Mouse (Mus musculus) CH12.LX (cell line): Measurements from ENCODE around the gene Nkiras1. TPM values are rescaled to one million over a fixed set of nuclear protein-coding genes. Genes with fewer than 3 reads are reported as not detected.

ENCODE experiments used
- DNase-seq: peaks from one replicate; pipeline ENCODE4 v3.0.0-alpha.2; 2013; ENCODE audit errors: extremely low read depth
- H3K27ac ChIP-seq: 2 replicates; pipeline ENCODE4 v1.5.1; 2012; ENCODE audit warnings: low read depth, mild to moderate bottlenecking, control low read depth, moderate library complexity; ENCODE audit not compliant: insufficient read depth
- H3K27me3 ChIP-seq: replicated peaks from 2 replicates; pipeline ENCODE3; 2012; ENCODE audit warnings: inconsistent platforms
- H3K36me3 ChIP-seq, 2 experiments: replicated peaks in 1 of 2; 2 replicates each; pipeline versions ENCODE3 to v1.6.1; 2012; ENCODE audit warnings: inconsistent platforms in 1 of 2, low read length in 1 of 2, mild to moderate bottlenecking in 1 of 2, mixed read lengths in 1 of 2, moderate library complexity in 1 of 2; ENCODE audit not compliant: control insufficient read depth in 1 of 2, insufficient read depth in 1 of 2
- H3K4me1 ChIP-seq, 2 experiments: 2 replicates each; pipeline ENCODE4 v1.6.1; 2012; ENCODE audit warnings: inconsistent platforms in 1 of 2, moderate library complexity in 1 of 2; ENCODE audit not compliant: insufficient read depth in 2 of 2, control insufficient read depth in 1 of 2
- H3K4me2 ChIP-seq: 2 replicates; pipeline ENCODE4 v1.6.1; 2012; ENCODE audit warnings: low read depth, mild to moderate bottlenecking, control low read depth; ENCODE audit not compliant: poor library complexity, insufficient read depth, severe bottlenecking
- H3K4me3 ChIP-seq, 3 experiments: fragments of 150-350 bp in 1 of 3; sonication (generic) in 1 of 3; replicated peaks in 1 of 3; 2 replicates each; pipeline versions ENCODE3 to v1.5.1; 2011 to 2012; ENCODE audit warnings: low read depth in 2 of 3, low read length in 2 of 3, mild to moderate bottlenecking in 2 of 3, moderate library complexity in 2 of 3, control low read depth in 1 of 3, improper control_type of control experiment in 1 of 3, inconsistent platforms in 1 of 3, mixed read lengths in 1 of 3; ENCODE audit not compliant: poor library complexity in 1 of 3
- H3K79me2 ChIP-seq: replicated peaks from 2 replicates; pipeline ENCODE4 v1.6.1; 2012; ENCODE audit warnings: mild to moderate bottlenecking, moderate library complexity; ENCODE audit not compliant: control insufficient read depth, poor library complexity, insufficient read depth, severe bottlenecking; ENCODE audit errors: extremely low read depth
- H3K9ac ChIP-seq: 2 replicates; pipeline ENCODE4 v1.6.1; 2012; ENCODE audit warnings: low read depth, mild to moderate bottlenecking, control low read depth, moderate library complexity; ENCODE audit not compliant: insufficient read depth
- H3K9me3 ChIP-seq: replicated peaks from 2 replicates; pipeline ENCODE3; 2012; ENCODE audit warnings: low read length, inconsistent platforms, mixed read lengths
- CHD1 ChIP-seq: IDR thresholded peaks from 2 replicates; pipeline ENCODE4 v1.6.1; 2012; ENCODE audit warnings: low read depth, low read length, improper control_type of control experiment, inconsistent platforms
- CHD2 ChIP-seq: IDR thresholded peaks from 2 replicates; pipeline ENCODE4 v1.6.1; 2011; ENCODE audit warnings: low read length, improper control_type of control experiment
- CTCF ChIP-seq, 2 experiments: IDR thresholded peaks in 1 of 2; conservative IDR thresholded peaks in 1 of 2; 2 replicates each; pipeline ENCODE4 v1.5.1; 2011 to 2012; ENCODE audit warnings: low read depth in 2 of 2, low read length in 2 of 2, improper control_type of control experiment in 1 of 2, inconsistent platforms in 1 of 2, mild to moderate bottlenecking in 1 of 2, moderate library complexity in 1 of 2
- ELF1 ChIP-seq: IDR thresholded peaks from 2 replicates; pipeline ENCODE4 v1.6.1; 2014; ENCODE audit warnings: low read depth, mild to moderate bottlenecking, inconsistent platforms, low read length, improper control_type of control experiment
- EP300 ChIP-seq: IDR thresholded peaks from 2 replicates; pipeline ENCODE4 v1.6.1; 2011; ENCODE audit warnings: low read length, improper control_type of control experiment
- ETS1 ChIP-seq: conservative IDR thresholded peaks from 2 replicates; pipeline ENCODE4 v1.6.1; 2012; ENCODE audit warnings: low read depth, mild to moderate bottlenecking, inconsistent platforms, low read length, improper control_type of control experiment, moderate library complexity
- HCFC1 ChIP-seq: IDR thresholded peaks from 2 replicates; pipeline ENCODE4 v1.6.1; 2012; ENCODE audit warnings: low read depth, mild to moderate bottlenecking, inconsistent platforms, low read length, improper control_type of control experiment
- IRF4 ChIP-seq: IDR thresholded peaks from 2 replicates; pipeline ENCODE4 v1.6.1; 2014; ENCODE audit warnings: low read depth, mild to moderate bottlenecking, inconsistent platforms, low read length, improper control_type of control experiment
- JUND ChIP-seq: conservative IDR thresholded peaks from 2 replicates; pipeline ENCODE4 v1.6.1; 2011; ENCODE audit warnings: low read depth, low read length, improper control_type of control experiment
- KAT2A ChIP-seq: IDR thresholded peaks from 2 replicates; pipeline ENCODE4 v1.6.1; 2012; ENCODE audit warnings: low read length, improper control_type of control experiment, inconsistent platforms; ENCODE audit not compliant: insufficient replicate concordance
- MAFK ChIP-seq: IDR thresholded peaks from 2 replicates; pipeline ENCODE4 v1.6.1; 2011; ENCODE audit warnings: low read length, improper control_type of control experiment; ENCODE audit not compliant: insufficient replicate concordance
- MAX ChIP-seq: IDR thresholded peaks from 2 replicates; pipeline ENCODE4 v1.6.1; 2011; ENCODE audit warnings: low read length, improper control_type of control experiment
- MAZ ChIP-seq: IDR thresholded peaks from 2 replicates; pipeline ENCODE4 v1.6.1; 2012; ENCODE audit warnings: low read depth, mild to moderate bottlenecking, inconsistent platforms, low read length, improper control_type of control experiment, moderate library complexity
- MEF2A ChIP-seq: IDR thresholded peaks from 2 replicates; pipeline ENCODE4 v1.6.1; 2014; ENCODE audit warnings: low read depth, mild to moderate bottlenecking, inconsistent platforms, low read length, improper control_type of control experiment, borderline replicate concordance
- MXI1 ChIP-seq: IDR thresholded peaks from 2 replicates; pipeline ENCODE4 v1.6.1; 2011; ENCODE audit warnings: mild to moderate bottlenecking, low read depth, low read length, improper control_type of control experiment
- MYC ChIP-seq: IDR thresholded peaks from 2 replicates; pipeline ENCODE4 v1.6.1; 2011; ENCODE audit warnings: low read depth, mild to moderate bottlenecking, improper control_type of control experiment, low read length
- NELFE ChIP-seq: IDR thresholded peaks from 2 replicates; pipeline ENCODE4 v1.6.1; 2011; ENCODE audit warnings: low read depth, low read length, improper control_type of control experiment
- NRF1 ChIP-seq: IDR thresholded peaks from 2 replicates; pipeline ENCODE4 v1.6.1; 2014; ENCODE audit warnings: low read depth, mild to moderate bottlenecking, inconsistent platforms, low read length, improper control_type of control experiment, moderate library complexity
- PAX5 ChIP-seq: IDR thresholded peaks from 2 replicates; pipeline ENCODE4 v1.6.1; 2012; ENCODE audit warnings: low read length, inconsistent platforms, mixed read lengths
- POLR2A ChIP-seq: IDR thresholded peaks from 2 replicates; pipeline ENCODE4 v1.6.1; 2011; ENCODE audit warnings: low read depth, mild to moderate bottlenecking, improper control_type of control experiment, low read length
- POLR2AphosphoS2 ChIP-seq: IDR thresholded peaks from 2 replicates; pipeline ENCODE4 v1.6.1; 2011; ENCODE audit warnings: low read depth, low read length, improper control_type of control experiment
- RAD21 ChIP-seq: IDR thresholded peaks from 2 replicates; pipeline ENCODE4 v1.6.1; 2011; ENCODE audit warnings: low read depth, mild to moderate bottlenecking, low read length, improper control_type of control experiment, moderate library complexity
- RCOR1 ChIP-seq: conservative IDR thresholded peaks from 2 replicates; pipeline ENCODE4 v1.6.1; 2012; ENCODE audit warnings: low read depth, mild to moderate bottlenecking, inconsistent platforms, low read length, improper control_type of control experiment
- SIN3A ChIP-seq: IDR thresholded peaks from 2 replicates; pipeline ENCODE4 v1.6.1; 2012; ENCODE audit warnings: low read length, improper control_type of control experiment, inconsistent platforms
- SMC3 ChIP-seq: IDR thresholded peaks from 2 replicates; pipeline ENCODE4 v1.6.1; 2011; ENCODE audit warnings: low read depth, low read length, improper control_type of control experiment
- TCF12 ChIP-seq: IDR thresholded peaks from 2 replicates; pipeline ENCODE4 v1.6.1; 2014; ENCODE audit warnings: low read depth, mild to moderate bottlenecking, inconsistent platforms, low read length, improper control_type of control experiment
- UBTF ChIP-seq: IDR thresholded peaks from 2 replicates; pipeline ENCODE4 v1.6.1; 2012; ENCODE audit warnings: low read depth, mild to moderate bottlenecking, inconsistent platforms, low read length, improper control_type of control experiment, moderate library complexity
- USF2 ChIP-seq: conservative IDR thresholded peaks from 2 replicates; pipeline ENCODE4 v1.6.1; 2011; ENCODE audit warnings: low read depth, low read length, improper control_type of control experiment
- ZC3H11A ChIP-seq: IDR thresholded peaks from 2 replicates; pipeline ENCODE4 v1.6.1; 2012; ENCODE audit warnings: low read depth, mild to moderate bottlenecking, inconsistent platforms, low read length, improper control_type of control experiment
- ZKSCAN1 ChIP-seq: IDR thresholded peaks from 2 replicates; pipeline ENCODE4 v1.6.1; 2012; ENCODE audit warnings: low read depth, inconsistent platforms, low read length, improper control_type of control experiment, borderline replicate concordance
- ZNF384 ChIP-seq: IDR thresholded peaks from 2 replicates; pipeline ENCODE4 v1.6.1; 2012; ENCODE audit warnings: low read depth, low read length, improper control_type of control experiment, inconsistent platforms
- dilution Hi-C: fragments of 300-500 bp; cut with MboI; formaldehyde crosslinking; loops from 2 replicates; pipeline ENCODE4 v1.14.3; 2020; ENCODE audit warnings: low sequenced_read_pairs; ENCODE audit not compliant: extremely low pct_unique_long_range_greater_than_20kb, extremely low pct_ligation_motif_present
- in situ Hi-C: fragments of 300-500 bp; cut with MboI; formaldehyde crosslinking; loops from 3 replicates; pipeline ENCODE4 v1.14.3; 2019; ENCODE audit warnings: low sequenced_read_pairs, low pct_ligation_motif_present, low pct_unique_long_range_greater_than_20kb, mixed read lengths
- polyA plus RNA-seq: library from polyadenylated mRNA; unstranded; fragments of >175 nt; gene quantifications from 2 replicates; pipeline ENCODE4 v1.2.1, GENCODE M21; 2012; ENCODE audit warnings: low read depth; ENCODE audit not compliant: insufficient read length
- total RNA-seq, 2 experiments: library from RNA; depleted of rRNA; stranded (reverse); fragments of 300-350 nt in 1 of 2; fragments of >200 nt in 1 of 2; gene quantifications; 2 replicates each; pipeline ENCODE4 v1.2.3; 2012 to 2014

Gene Nkiras1
- total and polyA plus RNA-seq, 3 experiments = 5.5 to 9.8 (median 9.2) TPM

GRCm38 (mm10) chr14:18330789-18331692 lies 60.1 kb downstream of the Nkiras1 start:
- H3K4me3 ChIP-seq = peak overlapping the region; percentile 49 to 96 (median 89)
- DNase-seq = no peak
- peak overlapping the region; percentile 81 for H3K4me2 ChIP-seq
- H3K27me3 ChIP-seq = no peaks in the 10 kb centered on the region
- H3K79me2 ChIP-seq = no peaks in the 10 kb centered on the region
- dilution Hi-C loops = no loop called here
- peaks cover 0 to 36% of the 10 kb centered on the region in 2 experiments; a peak in 2 of 4 replicates for H3K4me1 ChIP-seq
- TF ChIP-seq ELF1 (no peak), ZC3H11A (no peak), MYC (no peak), CHD2 (no peak), USF2 (no peak), JUND (no peak), UBTF (no peak), IRF4 (no peak)
- TF ChIP-seq, all 38 proteins: peak for 0
- H3K36me3 ChIP-seq = peaks cover 6 to 34% of the 10 kb centered on the region in 2 experiments
- no peak overlapping the region for H3K27ac ChIP-seq
- H3K9ac ChIP-seq = peak overlapping the region; percentile 98
- no peaks in the 10 kb centered on the region for H3K9me3 ChIP-seq
- in situ Hi-C loops = no loop called here

- no peaks in the 10 kb centered on the region for H3K27me3 ChIP-seq
- peak within 1 kb of the TSS; percentile 49 to 96 (median 89) for H3K4me3 ChIP-seq
- H3K36me3 ChIP-seq = peaks cover 6 to 28% of the 10 kb centered on the region in 2 experiments
- no peaks in the 10 kb centered on the region for H3K79me2 ChIP-seq
- dilution Hi-C loops (no loop called here), in situ Hi-C loops (no loop called here)
- H3K9me3 ChIP-seq = no peaks in the 10 kb centered on the region
- H3K4me1 ChIP-seq = peaks cover 0 to 36% of the 10 kb centered on the region in 2 experiments; a peak in 2 of 4 replicates
- H3K9ac ChIP-seq = peak within 1 kb of the TSS; percentile 98
- peak; percentile 73 for DNase-seq
- peak within 1 kb of the TSS; percentile 81 for H3K4me2 ChIP-seq
- no peak within 1 kb of the TSS for H3K27ac ChIP-seq
- no peak for TF ChIP-seq RAD21
- no peak for TF ChIP-seq JUND
- 0 out of 2 replicates have a peak, but pooled peaks have one; percentile 56 for TF ChIP-seq MAZ
- no peak for TF ChIP-seq MAFK
- TF ChIP-seq ETS1 = no peak
- TF ChIP-seq SMC3 = no peak
- TF ChIP-seq NRF1 = no peak
- no peak for TF ChIP-seq ZNF384
- TF ChIP-seq ZC3H11A = no peak
- no peak for TF ChIP-seq POLR2AphosphoS2
- TF ChIP-seq HCFC1 = no peak
- no peak for TF ChIP-seq MAX
- TF ChIP-seq ELF1 = peak; percentile 83
- no peak for TF ChIP-seq KAT2A
- TF ChIP-seq CHD1 = no peak
- TF ChIP-seq POLR2A = peak; percentile 78
- TF ChIP-seq CTCF (conservative IDR thresholded peaks at IDR 0.05 in 1 of 2, IDR thresholded peaks at IDR 0.05 in 1 of 2; ENCODE audit: low read depth in 2 of 2, low read length in 2 of 2) = no peak
- peak; percentile 70 for TF ChIP-seq NELFE
- peak; percentile 38; the same call in 1 of the 2 replicates for TF ChIP-seq MEF2A
- peak; percentile 69; the same call in 1 of the 2 replicates for TF ChIP-seq SIN3A
- TF ChIP-seq TCF12 = peak; percentile 63
- peak; percentile 48 for TF ChIP-seq MXI1
- no peak for TF ChIP-seq USF2
- no peak for TF ChIP-seq PAX5
- TF ChIP-seq UBTF = peak; percentile 54; the same call in 1 of the 2 replicates
- no peak for TF ChIP-seq ZKSCAN1
- TF ChIP-seq MYC = no peak
- no peak for TF ChIP-seq RCOR1
- no peak for TF ChIP-seq EP300
These were observed 60.8 kb downstream of the Nkiras1 start, which contains the start of gene Ube2e1 for GRCm38 (mm10) chr14:18331693-18332131. Ube2e1 (minus strand) TSS chr14:18331859.
